Mouse (Mus musculus): ENCODE measurements around the gene Olfr1396. TPM values are rescaled to one million over a fixed set of nuclear protein-coding genes. Genes with fewer than 3 reads are reported as not detected.

The Olfr1396 gene
- polyA plus RNA-seq, 1 experiment = not detected

DNA sequence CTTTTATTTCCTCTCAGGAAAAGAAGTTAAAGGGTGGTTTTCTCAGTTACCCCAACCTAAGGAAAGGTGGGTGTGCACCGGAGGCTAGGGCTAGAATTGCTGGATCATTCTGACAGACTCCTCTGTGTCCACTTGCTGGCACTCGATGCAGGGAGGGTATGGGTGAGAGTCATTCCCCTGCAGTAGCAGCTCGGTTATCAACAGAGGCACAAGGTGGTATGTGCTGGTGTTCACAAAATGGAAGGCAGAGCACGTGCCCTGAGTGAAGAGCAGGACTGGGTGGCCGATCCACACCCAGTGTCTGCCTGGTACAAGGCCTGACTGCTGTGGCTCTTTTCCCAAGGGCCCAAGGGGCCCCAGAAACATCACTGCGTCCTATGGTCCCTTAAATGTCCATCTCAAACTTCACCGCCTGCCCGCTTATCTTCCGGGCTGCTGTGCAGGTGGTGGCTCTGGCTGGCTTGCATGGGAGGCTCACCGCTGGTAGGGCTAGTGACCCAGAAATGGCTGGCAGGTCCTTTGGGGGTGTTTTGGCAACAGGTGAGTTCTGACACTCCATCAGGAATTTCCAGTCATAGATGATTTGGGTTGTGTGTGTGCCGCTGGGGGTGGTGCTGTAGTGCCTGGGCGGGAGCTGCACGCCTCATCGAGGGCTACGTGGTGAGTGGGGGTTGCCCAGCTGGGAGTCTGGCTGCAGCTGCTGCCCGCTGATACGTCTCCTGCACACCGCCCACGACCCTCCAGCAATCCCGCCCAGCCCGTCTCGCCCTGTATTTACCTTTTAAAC, 26.7 kb downstream of the Olfr1396 start:
- H3K4me3 ChIP-seq (replicated peaks; ENCODE audit: control insufficient read depth, low read depth, low read length) = peak overlapping the region; percentile 64
- H3K27ac ChIP-seq (ENCODE audit: control insufficient read depth, insufficient read depth, low read depth, low read length, poor library complexity) = peak overlapping the region; percentile 87
- WGBS = 2% methylated on average over 22 of the region's 22 CpGs
- no peak for TF ChIP-seq CTCF (IDR thresholded peaks at IDR 0.05; ENCODE audit: control insufficient read depth, insufficient read depth, low read length)
- TF ChIP-seq POLR2A (IDR thresholded peaks at IDR 0.05; ENCODE audit: borderline replicate concordance, control insufficient read depth, low read depth, low read length) = peak; percentile 88
- peaks cover 2% of the 10 kb centered on the region; the same call in 1 of the 2 replicates for H3K4me1 ChIP-seq (ENCODE audit: control insufficient read depth, insufficient read depth, low read length)

DNA sequence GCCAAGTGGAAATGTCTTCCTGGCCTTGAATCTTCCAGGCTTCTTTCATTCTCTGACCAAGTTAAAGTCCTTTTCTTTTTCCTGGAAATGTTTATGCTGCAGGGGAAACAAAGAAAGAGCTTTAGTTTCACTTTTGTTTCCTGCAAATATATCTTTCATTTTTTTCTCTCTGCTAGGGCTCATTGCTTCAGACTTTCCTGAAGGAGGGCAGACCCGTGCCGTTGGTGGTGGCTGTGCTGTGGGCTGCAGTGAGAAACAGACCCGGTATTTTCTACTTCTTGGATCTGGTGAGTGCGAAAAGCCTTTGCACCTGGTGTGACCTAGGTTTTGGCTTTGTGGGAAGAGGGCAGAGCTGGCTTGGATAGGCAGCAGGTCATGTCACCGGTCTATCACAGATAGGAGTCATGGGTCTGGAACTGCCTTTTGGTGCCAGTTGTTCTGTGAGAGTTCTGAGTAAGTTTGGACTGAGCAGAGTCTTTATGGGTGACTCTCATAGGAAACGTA, 27.8 kb downstream of the Olfr1396 start:
- 0 out of 2 replicates have a peak, but pooled peaks have one; percentile 35 for TF ChIP-seq POLR2A (IDR thresholded peaks at IDR 0.05; ENCODE audit: borderline replicate concordance, control insufficient read depth, low read depth, low read length)
- no peak for TF ChIP-seq CTCF (IDR thresholded peaks at IDR 0.05; ENCODE audit: control insufficient read depth, insufficient read depth, low read length)
- WGBS = 1% methylated on average over 6 of the region's 6 CpGs
- H3K4me1 ChIP-seq (ENCODE audit: control insufficient read depth, insufficient read depth, low read length) = peaks cover 2% of the 10 kb centered on the region; the same call in 1 of the 2 replicates

DNA sequence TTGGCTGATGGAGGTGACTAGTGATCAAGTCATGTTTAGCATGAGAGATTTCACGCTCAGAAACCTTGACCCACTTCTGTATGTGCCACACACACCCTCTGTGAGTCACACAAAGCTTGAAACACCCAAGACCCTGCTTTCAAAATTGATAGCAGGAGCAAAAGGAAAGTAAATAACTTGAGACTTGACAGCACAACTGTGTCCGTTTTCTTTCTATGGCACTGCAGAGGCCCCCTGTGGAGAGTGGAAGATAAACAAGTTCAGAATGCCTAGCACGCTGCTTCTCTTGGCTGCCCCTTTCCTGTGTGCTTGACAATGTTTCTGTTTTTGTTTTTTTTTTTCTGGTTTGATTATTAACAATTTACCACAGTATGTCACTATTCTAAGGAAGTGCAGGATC, 29.8 kb downstream of the Olfr1396 start:
- peak overlapping the region; percentile 56; the same call in 1 of the 2 replicates for H3K27ac ChIP-seq (ENCODE audit: control insufficient read depth, insufficient read depth, low read depth, low read length, poor library complexity)
- TF ChIP-seq CTCF (IDR thresholded peaks at IDR 0.05; ENCODE audit: control insufficient read depth, insufficient read depth, low read length) = peak; percentile 34; the same call in 1 of the 2 replicates
- no peak for TF ChIP-seq POLR2A (IDR thresholded peaks at IDR 0.05; ENCODE audit: borderline replicate concordance, control insufficient read depth, low read depth, low read length)
- H3K4me3 ChIP-seq (replicated peaks; ENCODE audit: control insufficient read depth, low read depth, low read length) = no peak overlapping the region
- H3K4me1 ChIP-seq (ENCODE audit: control insufficient read depth, insufficient read depth, low read length) = peaks cover 3% of the 10 kb centered on the region
- WGBS = 4% methylated on average over 3 of the region's 3 CpGs

More for the DNA sequence above, 27.8 kb downstream of the Olfr1396 start:
- Histone ChIP-seq H3K27ac (ENCODE audit: control insufficient read depth, insufficient read depth, low read depth, low read length, poor library complexity) (peak overlapping the region; percentile 65), H3K4me3 (replicated peaks; ENCODE audit: control insufficient read depth, low read depth, low read length) (peak overlapping the region; percentile 67)

DNA sequence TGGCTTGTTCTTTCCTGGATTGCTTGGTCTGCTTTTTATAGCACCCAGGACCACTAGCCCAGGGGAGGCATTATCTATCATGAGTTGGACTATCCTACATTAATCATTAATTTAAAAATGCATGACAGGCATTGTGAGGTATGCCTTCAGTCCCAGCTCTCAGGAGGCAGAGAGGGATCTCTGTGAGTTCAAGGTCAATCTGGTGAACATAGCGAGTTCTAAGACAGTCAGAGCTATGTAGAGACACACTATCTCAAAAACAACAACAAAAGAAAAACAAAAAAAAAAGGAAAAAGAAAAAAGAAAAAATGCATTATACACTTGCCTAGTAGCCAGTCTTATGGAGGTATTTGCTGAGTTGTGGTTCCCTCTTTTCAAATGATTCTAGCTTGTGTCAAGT, 30.3 kb downstream of the Olfr1396 start:
- H3K4me1 ChIP-seq (ENCODE audit: control insufficient read depth, insufficient read depth, low read length) = peaks cover 3% of the 10 kb centered on the region
- 68% methylated on average over 1 of the region's 1 CpGs for WGBS
- H3K27ac ChIP-seq (ENCODE audit: control insufficient read depth, insufficient read depth, low read depth, low read length, poor library complexity) = no peak overlapping the region
- TF ChIP-seq POLR2A (IDR thresholded peaks at IDR 0.05; ENCODE audit: borderline replicate concordance, control insufficient read depth, low read depth, low read length) (no peak), CTCF (IDR thresholded peaks at IDR 0.05; ENCODE audit: control insufficient read depth, insufficient read depth, low read length) (no peak)
- H3K4me3 ChIP-seq (replicated peaks; ENCODE audit: control insufficient read depth, low read depth, low read length) = no peak overlapping the region

DNA sequence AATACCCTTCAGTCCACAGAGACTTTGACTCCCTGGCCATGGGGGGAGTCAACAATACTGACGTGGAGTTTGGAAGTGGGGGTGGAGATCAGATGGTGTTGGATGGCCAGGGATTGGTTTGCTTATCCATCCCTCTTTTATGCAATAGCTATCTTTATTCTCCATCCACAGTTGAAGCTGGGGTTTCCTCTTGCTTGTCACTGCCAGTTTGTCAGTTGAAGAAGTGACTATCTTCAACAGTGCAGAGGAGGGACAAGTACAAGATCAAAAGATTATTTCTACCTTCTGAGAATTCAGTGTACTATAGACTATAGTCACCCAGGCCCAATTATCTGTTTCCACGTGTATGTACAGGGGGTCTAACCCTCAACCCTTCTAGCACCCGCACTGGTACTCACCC, 30.9 kb downstream of the Olfr1396 start:
- no peak for TF ChIP-seq POLR2A (IDR thresholded peaks at IDR 0.05; ENCODE audit: borderline replicate concordance, control insufficient read depth, low read depth, low read length)
- TF ChIP-seq CTCF (IDR thresholded peaks at IDR 0.05; ENCODE audit: control insufficient read depth, insufficient read depth, low read length) = no peak
- Histone ChIP-seq H3K4me3 (replicated peaks; ENCODE audit: control insufficient read depth, low read depth, low read length) (no peak overlapping the region), H3K4me1 (ENCODE audit: control insufficient read depth, insufficient read depth, low read length) (peaks cover 3% of the 10 kb centered on the region), H3K27ac (ENCODE audit: control insufficient read depth, insufficient read depth, low read depth, low read length, poor library complexity) (no peak overlapping the region; the same call in 1 of the 2 replicates)
- WGBS = 31% methylated on average over 3 of the region's 3 CpGs

DNA sequence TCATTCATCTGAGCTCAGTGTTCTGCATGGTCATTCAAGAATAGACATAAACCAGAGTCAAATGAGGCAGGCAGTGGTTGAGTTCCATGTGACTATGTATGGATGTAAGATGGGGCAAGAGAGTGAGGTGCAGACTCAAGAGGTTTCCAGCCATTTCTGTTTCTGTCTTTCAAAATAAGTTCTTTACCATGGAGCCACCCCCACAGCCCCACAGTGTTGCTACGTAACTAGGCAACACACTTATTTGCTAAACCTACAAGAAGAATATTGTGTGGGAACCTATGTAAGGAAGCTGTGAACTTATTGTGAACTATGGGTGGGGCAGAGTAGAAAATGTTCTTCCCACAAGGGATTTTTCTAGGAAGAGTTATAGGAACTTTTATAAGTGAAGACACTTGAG, 31.5 kb downstream of the Olfr1396 start:
- Histone ChIP-seq H3K4me1 (ENCODE audit: control insufficient read depth, insufficient read depth, low read length) (peaks cover 3% of the 10 kb centered on the region), H3K4me3 (replicated peaks; ENCODE audit: control insufficient read depth, low read depth, low read length) (no peak overlapping the region), H3K27ac (ENCODE audit: control insufficient read depth, insufficient read depth, low read depth, low read length, poor library complexity) (no peak overlapping the region)
- no peak for TF ChIP-seq POLR2A (IDR thresholded peaks at IDR 0.05; ENCODE audit: borderline replicate concordance, control insufficient read depth, low read depth, low read length)
- no peak for TF ChIP-seq CTCF (IDR thresholded peaks at IDR 0.05; ENCODE audit: control insufficient read depth, insufficient read depth, low read length)
- 69% methylated on average over 1 of the region's 1 CpGs for WGBS

DNA sequence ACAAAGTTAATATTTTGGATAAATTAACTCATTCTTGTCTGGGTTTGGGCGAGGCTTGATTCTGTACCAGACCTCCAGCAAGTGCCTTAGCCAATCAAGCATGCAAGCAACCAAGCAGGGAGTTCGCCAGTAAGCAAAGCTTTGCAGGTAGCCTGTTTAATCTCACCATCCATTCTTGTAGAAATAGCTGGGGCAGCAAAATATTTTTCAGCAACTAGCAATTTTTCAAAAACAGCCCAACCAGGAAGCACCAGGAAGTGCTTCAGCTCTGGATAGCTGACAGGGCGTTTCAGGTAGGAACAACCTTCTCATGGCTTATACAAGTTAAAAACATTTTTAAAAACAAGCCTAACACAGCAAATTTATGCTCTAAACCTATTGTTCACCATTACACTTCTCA, 32.8 kb downstream of the Olfr1396 start:
- peaks cover 3% of the 10 kb centered on the region for H3K4me1 ChIP-seq (ENCODE audit: control insufficient read depth, insufficient read depth, low read length)
- TF ChIP-seq CTCF (IDR thresholded peaks at IDR 0.05; ENCODE audit: control insufficient read depth, insufficient read depth, low read length) (no peak), POLR2A (IDR thresholded peaks at IDR 0.05; ENCODE audit: borderline replicate concordance, control insufficient read depth, low read depth, low read length) (no peak)
- 0 out of 2 replicates have a peak overlapping the region, but pooled peaks have one; percentile 25 for H3K27ac ChIP-seq (ENCODE audit: control insufficient read depth, insufficient read depth, low read depth, low read length, poor library complexity)
- peak overlapping the region; percentile 20 for H3K4me3 ChIP-seq (replicated peaks; ENCODE audit: control insufficient read depth, low read depth, low read length)
- WGBS = 27% methylated on average over 3 of the region's 3 CpGs

DNA sequence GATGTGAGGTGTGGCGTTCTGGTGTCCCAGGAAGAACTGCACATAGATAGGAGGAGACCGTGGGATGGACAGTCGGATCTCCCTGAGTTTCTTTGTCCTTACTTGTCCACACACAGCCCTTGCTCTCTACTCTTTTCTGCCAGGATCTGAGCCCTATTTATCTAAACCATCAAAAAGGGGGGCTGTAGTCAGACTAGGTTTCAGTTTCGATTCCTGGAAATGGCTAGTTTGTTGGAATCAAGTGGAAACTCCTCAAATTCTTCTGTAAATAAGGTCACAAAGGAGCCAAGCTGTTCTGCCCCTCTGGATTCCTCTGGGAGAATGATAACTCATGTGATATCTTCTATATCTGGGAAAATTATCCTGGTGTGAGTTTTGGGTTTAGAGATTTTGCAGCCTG, 33.3 kb downstream of the Olfr1396 start:
- Histone ChIP-seq H3K27ac (ENCODE audit: control insufficient read depth, insufficient read depth, low read depth, low read length, poor library complexity) (no peak overlapping the region), H3K4me1 (ENCODE audit: control insufficient read depth, insufficient read depth, low read length) (peaks cover 7% of the 10 kb centered on the region), H3K4me3 (replicated peaks; ENCODE audit: control insufficient read depth, low read depth, low read length) (peak overlapping the region; percentile 3)
- 18% methylated on average over 4 of the region's 4 CpGs for WGBS
- no peak for TF ChIP-seq CTCF (IDR thresholded peaks at IDR 0.05; ENCODE audit: control insufficient read depth, insufficient read depth, low read length)
- no peak for TF ChIP-seq POLR2A (IDR thresholded peaks at IDR 0.05; ENCODE audit: borderline replicate concordance, control insufficient read depth, low read depth, low read length)

Measured in bone marrow, adult 2 months (tissue).